Mouse (Mus musculus) limb, embryonic 14.5 days (tissue): ENCODE measurements around the gene C7. TPM values are rescaled to one million over a fixed set of nuclear protein-coding genes. Genes with fewer than 3 reads are reported as not detected.

Source experiments
- ATAC-seq: fragments of 200-750 bp; cut with Nextera tagmentation; 2 replicates; pipeline ENCODE4 v1.8.0; 2017; ENCODE audit warnings: low read depth, moderate number of reproducible peaks, moderate TSS enrichment; ENCODE audit not compliant: low FRiP score
- DNase-seq: peaks from one replicate; pipeline ENCODE4 v3.0.0-alpha.2; 2015; ENCODE audit warnings: low spot score
- H3K27ac ChIP-seq: fragments of 300-500 bp; sonication (generic); replicated peaks from 2 replicates; pipeline ENCODE4 v1.5.1; 2014; ENCODE audit warnings: low read depth, mild to moderate bottlenecking, low read length, moderate library complexity, mixed read lengths
- H3K27me3 ChIP-seq: fragments of 300-500 bp; sonication (generic); 2 replicates; pipeline ENCODE4 v1.6.1; 2014; ENCODE audit warnings: low read length, mixed read lengths; ENCODE audit not compliant: control insufficient read depth, insufficient read depth
- H3K36me3 ChIP-seq: fragments of 300-500 bp; sonication (generic); 2 replicates; pipeline ENCODE4 v1.6.1; 2014; ENCODE audit warnings: mild to moderate bottlenecking, low read length, moderate library complexity, mixed read lengths; ENCODE audit not compliant: control insufficient read depth, insufficient read depth
- H3K4me1 ChIP-seq: fragments of 300-500 bp; sonication (generic); 2 replicates; pipeline ENCODE4 v1.6.1; 2014; ENCODE audit warnings: antibody characterized with exemption, low read length, mixed read lengths; ENCODE audit not compliant: control insufficient read depth, insufficient read depth
- H3K4me2 ChIP-seq: fragments of 300-500 bp; sonication (generic); replicated peaks from 2 replicates; pipeline ENCODE4 v1.6.1; 2014; ENCODE audit warnings: low read depth, mild to moderate bottlenecking, low read length, moderate library complexity; ENCODE audit not compliant: severe bottlenecking
- H3K4me3 ChIP-seq: fragments of 300-500 bp; sonication (generic); replicated peaks from 2 replicates; pipeline ENCODE4 v1.5.1; 2014; ENCODE audit warnings: low read length
- H3K9ac ChIP-seq: fragments of 300-500 bp; sonication (generic); 2 replicates; pipeline ENCODE4 v1.6.1; 2014; ENCODE audit warnings: mild to moderate bottlenecking, low read depth, low read length, moderate library complexity; ENCODE audit not compliant: severe bottlenecking
- H3K9me3 ChIP-seq: fragments of 300-500 bp; sonication (generic); 2 replicates; pipeline ENCODE4 v1.6.1; 2016; ENCODE audit warnings: low read length; ENCODE audit not compliant: control insufficient read depth
- POLR2A ChIP-seq: fragments of 200-500 bp; IDR thresholded peaks from 2 replicates; pipeline ENCODE4 v1.8.0; 2012; ENCODE audit warnings: inconsistent platforms, mild to moderate bottlenecking, moderate library complexity, borderline replicate concordance; ENCODE audit not compliant: insufficient read depth, insufficient read length; ENCODE audit errors: extremely low read depth
- WGBS: fragments of 180-500 bp; shearing (Covaris S2); extraction: QIAGEN DNeasy Blood & Tissue Kit; methylation state at CpG from one replicate; pipeline ENCODE4 v1.1.7; 2014; 5-methylcytosine and 5-hydroxymethylcytosine counted together
- polyA plus RNA-seq, 2 experiments: library from polyadenylated mRNA; depleted of rRNA in 1 of 2; stranded (reverse) in 1 of 2; unstranded in 1 of 2; fragments of >200 nt; fragmentation: Nextera tagmentation in 1 of 2; extraction: Ambion mirVana in 1 of 2; gene quantifications; 2 replicates each; pipeline versions ENCODE4 v1.2.1 to v1.2.3; 2012 to 2014

The C7 gene
- polyA plus RNA-seq, 2 experiments = 0.11 to 0.26 TPM

GRCm38 (mm10) chr15:5105891-5106290, 42.4 kb upstream of the C7 start:
- no peak for DNase-seq
- TF ChIP-seq POLR2A = no peak
- H3K9ac ChIP-seq = no peak overlapping the region
- H3K4me2 ChIP-seq = no peak overlapping the region
- H3K27me3 ChIP-seq = no peaks in the 10 kb centered on the region
- no peak overlapping the region for H3K27ac ChIP-seq
- no peaks in the 10 kb centered on the region for H3K36me3 ChIP-seq
- no peaks in the 10 kb centered on the region for H3K9me3 ChIP-seq
- H3K4me3 ChIP-seq = no peak overlapping the region
- WGBS = 81% methylated on average over 6 of the region's 6 CpGs
- no peak for ATAC-seq
- H3K4me1 ChIP-seq = no peaks in the 10 kb centered on the region

GRCm38 (mm10) chr15:5102312-5102711, 38.8 kb upstream of the C7 start:
- Histone ChIP-seq H3K27ac (no peak overlapping the region), H3K4me3 (no peak overlapping the region), H3K27me3 (no peaks in the 10 kb centered on the region), H3K4me2 (no peak overlapping the region), H3K36me3 (no peaks in the 10 kb centered on the region), H3K9ac (no peak overlapping the region), H3K9me3 (no peaks in the 10 kb centered on the region), H3K4me1 (no peaks in the 10 kb centered on the region)
- WGBS = 93% methylated on average over 4 of the region's 4 CpGs
- no peak for DNase-seq
- ATAC-seq = no peak
- TF ChIP-seq POLR2A = no peak

- H3K27ac ChIP-seq = no peak overlapping the region
- no peak overlapping the region for H3K9ac ChIP-seq
- no peaks in the 10 kb centered on the region for H3K27me3 ChIP-seq
- H3K36me3 ChIP-seq = no peaks in the 10 kb centered on the region
- 100% methylated on average over 1 of the region's 1 CpGs for WGBS
- no peaks in the 10 kb centered on the region for H3K9me3 ChIP-seq
- DNase-seq (no peak), ATAC-seq (no peak)
- no peak overlapping the region for H3K4me3 ChIP-seq
- H3K4me1 ChIP-seq = no peaks in the 10 kb centered on the region
- no peak overlapping the region for H3K4me2 ChIP-seq
- no peak for TF ChIP-seq POLR2A
These were observed 33.8 kb upstream of the C7 start for GRCm38 (mm10) chr15:5097376-5097775.

GRCm38 (mm10) chr15:5095534-5096301, 32.2 kb upstream of the C7 start:
- Histone ChIP-seq H3K27me3 (no peaks in the 10 kb centered on the region), H3K9me3 (no peaks in the 10 kb centered on the region), H3K9ac (no peak overlapping the region), H3K4me3 (no peak overlapping the region), H3K36me3 (no peaks in the 10 kb centered on the region), H3K27ac (no peak overlapping the region), H3K4me2 (no peak overlapping the region), H3K4me1 (no peaks in the 10 kb centered on the region)
- no peak for TF ChIP-seq POLR2A
- DNase-seq (no peak), ATAC-seq (no peak)
- WGBS = 68% methylated on average over 11 of the region's 11 CpGs

GRCm38 (mm10) chr15:5090131-5090530, 26.6 kb upstream of the C7 start:
- Histone ChIP-seq H3K4me3 (no peak overlapping the region), H3K9ac (no peak overlapping the region), H3K27me3 (no peaks in the 10 kb centered on the region), H3K4me1 (no peaks in the 10 kb centered on the region), H3K36me3 (no peaks in the 10 kb centered on the region), H3K4me2 (no peak overlapping the region), H3K9me3 (no peaks in the 10 kb centered on the region), H3K27ac (no peak overlapping the region)
- no peak for DNase-seq
- no peak for TF ChIP-seq POLR2A
- 89% methylated on average over 10 of the region's 10 CpGs for WGBS
- ATAC-seq = no peak
